Mouse (Mus musculus): ENCODE measurements around the gene Nr1h2.

Gene Nr1h2

GRCm38 (mm10) chr7:44584921-44585320 lies 31.2 kb upstream of the Nr1h2 start:
- DNase-seq (ENCODE audit: low read depth, low spot score) = no peak

DNA sequence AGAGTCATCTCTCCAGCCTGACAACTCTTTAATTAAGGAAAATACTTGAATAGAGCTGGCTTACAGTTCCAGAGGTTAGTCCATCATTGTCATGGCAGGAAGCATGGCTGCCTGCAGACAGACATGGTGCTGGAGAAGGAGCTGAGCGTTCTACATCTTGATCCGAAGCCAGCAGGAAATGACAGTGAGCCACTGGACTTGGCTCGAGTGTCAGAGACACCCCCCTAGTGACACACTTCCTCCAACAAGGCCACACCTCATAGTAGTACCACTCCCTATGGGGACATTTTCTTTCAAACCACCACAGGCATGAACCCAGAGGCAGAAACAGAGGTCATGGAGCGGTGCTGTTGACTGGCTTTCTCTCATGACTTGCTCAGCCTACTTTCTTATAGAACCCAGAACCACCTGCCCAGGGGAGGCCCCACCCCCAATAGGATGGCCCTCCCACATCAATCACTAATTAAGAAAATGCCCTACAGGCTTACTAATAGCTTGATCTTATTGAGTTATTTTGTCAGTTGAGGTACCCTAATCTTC lies 30.6 kb upstream of the Nr1h2 start:
- DNase-seq (ENCODE audit: low read depth, low spot score) = no peak

DNA sequence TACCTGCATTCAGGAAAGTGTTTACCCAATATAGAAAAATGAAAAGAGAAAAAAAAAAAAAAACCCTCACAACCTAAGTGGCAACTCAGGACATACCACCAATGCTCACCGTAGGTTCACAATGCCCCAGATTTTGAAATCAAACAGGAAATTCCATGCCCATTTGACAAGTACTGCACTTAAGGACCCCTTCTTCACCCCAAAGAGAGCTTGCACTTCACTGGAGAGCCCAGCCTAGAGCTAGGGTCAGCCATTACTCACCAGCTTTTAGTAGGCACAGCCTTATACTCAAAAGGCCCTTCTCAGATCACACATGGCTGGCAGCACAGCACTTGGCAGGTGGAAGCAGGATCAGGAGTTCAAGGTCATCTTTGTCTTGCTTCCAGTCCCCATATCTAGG lies 29.4 kb upstream of the Nr1h2 start:
- no peak for DNase-seq (ENCODE audit: low read depth, low spot score)

GRCm38 (mm10) chr7:44582709-44583108 lies 29.0 kb upstream of the Nr1h2 start:
- DNase-seq (ENCODE audit: low read depth, low spot score) = no peak

DNA sequence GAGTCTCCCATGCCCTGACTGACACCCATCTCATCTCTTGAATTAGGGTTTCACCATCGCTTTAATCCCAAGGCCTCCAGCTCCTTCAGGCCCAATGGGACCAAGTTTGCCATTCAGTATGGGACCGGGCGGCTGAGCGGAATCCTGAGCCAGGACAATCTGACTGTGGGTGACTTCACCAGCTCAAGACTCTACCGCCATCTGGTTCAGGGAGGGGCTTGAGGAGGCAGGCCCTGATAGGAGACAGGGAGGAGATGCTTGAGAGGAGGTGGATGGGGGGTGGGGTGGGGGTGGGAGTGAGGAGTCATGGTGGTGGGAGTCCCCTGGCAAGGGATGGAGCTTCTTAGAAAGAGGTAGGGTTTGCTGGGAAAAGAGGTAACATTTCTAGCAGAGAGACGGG lies 27.9 kb upstream of the Nr1h2 start:
- no peak for DNase-seq (ENCODE audit: low read depth, low spot score)

GRCm38 (mm10) chr7:44576333-44576844 lies 22.6 kb upstream of the Nr1h2 start:
- peak; percentile 45 for DNase-seq (ENCODE audit: low read depth, low spot score)

GRCm38 (mm10) chr7:44572956-44573484 lies 19.3 kb upstream of the Nr1h2 start:
- no peak for DNase-seq (ENCODE audit: low read depth, low spot score)

DNA sequence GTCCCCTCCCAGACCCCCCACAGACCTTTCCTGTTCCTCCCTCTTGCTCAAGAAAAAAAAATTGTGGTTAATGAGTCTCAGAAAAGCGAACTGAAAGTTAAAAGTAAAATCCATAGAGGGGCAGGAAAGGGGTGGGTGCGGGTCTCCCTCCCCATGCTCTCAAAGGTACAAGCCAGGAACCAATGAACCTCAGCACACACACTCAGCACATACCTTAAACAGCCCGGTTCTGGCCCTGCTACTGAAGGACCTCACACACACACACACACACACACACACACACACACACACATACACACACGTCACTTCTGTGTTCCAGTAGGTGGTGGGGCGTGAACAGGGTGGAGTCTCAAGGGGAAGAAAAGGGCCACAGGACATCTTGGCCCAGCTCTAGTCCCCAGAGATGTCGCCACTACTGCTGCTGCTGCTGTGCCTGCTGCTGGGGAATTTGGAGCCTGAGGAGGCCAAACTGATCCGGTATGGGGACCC lies 18.5 kb upstream of the Nr1h2 start, which contains the start of gene Napsa:
TSS of gene Napsa (plus strand) at position 168 of the 489 bp plus-strand sequence.
- no peak for DNase-seq (ENCODE audit: low read depth, low spot score)

DNA sequence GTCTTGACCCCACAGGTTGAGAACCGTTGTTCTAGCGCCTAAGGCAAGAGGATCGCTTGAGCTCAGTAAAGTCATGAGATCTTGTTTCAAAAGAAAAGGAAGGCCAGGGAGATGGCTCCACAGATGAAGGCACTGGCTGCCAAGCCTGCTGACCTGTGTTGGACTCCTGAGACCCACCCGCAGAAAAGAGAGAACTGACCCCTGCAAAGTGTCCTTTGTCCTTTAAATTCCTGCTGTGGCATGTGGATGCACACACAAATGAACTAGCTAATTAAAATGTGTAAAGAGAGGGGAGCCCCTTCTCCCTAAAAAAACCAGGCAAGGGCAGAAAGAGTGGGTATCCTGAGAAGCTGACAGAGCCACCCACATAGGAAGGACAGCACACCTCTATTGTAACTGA lies 18.1 kb upstream of the Nr1h2 start:
- DNase-seq (ENCODE audit: low read depth, low spot score) = no peak

- DNase-seq (ENCODE audit: low read depth, low spot score) = no peak
Observed at GRCm38 (mm10) chr7:44570989-44571388, 17.2 kb upstream of the Nr1h2 start.

- peak; percentile 32 for DNase-seq (ENCODE audit: low read depth, low spot score)
Observed at GRCm38 (mm10) chr7:44568803-44569202, 15.1 kb upstream of the Nr1h2 start.

GRCm38 (mm10) chr7:44565414-44565813 lies 11.7 kb upstream of the Nr1h2 start:
- DNase-seq (ENCODE audit: low read depth, low spot score) = no peak

DNA sequence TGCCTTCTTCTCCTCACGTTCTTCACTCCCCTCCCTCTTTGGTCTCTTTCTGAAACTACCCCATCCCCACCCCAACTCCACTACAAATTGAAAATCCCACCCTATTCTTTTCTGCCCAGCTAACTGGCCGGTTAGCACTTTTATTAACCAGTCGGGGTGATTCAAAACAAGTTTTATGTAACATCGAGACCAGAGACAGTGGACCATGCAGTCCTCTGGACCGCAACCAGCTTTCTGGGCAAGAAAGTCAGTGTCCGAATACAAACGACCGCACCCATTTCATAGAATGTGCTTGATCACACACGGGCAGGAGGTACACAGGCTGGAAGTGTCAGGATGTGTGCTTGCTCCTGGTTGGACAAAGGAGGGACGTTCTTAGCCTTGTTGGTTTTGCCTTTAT lies 10.7 kb upstream of the Nr1h2 start:
- no peak for DNase-seq (ENCODE audit: low read depth, low spot score)

DNA sequence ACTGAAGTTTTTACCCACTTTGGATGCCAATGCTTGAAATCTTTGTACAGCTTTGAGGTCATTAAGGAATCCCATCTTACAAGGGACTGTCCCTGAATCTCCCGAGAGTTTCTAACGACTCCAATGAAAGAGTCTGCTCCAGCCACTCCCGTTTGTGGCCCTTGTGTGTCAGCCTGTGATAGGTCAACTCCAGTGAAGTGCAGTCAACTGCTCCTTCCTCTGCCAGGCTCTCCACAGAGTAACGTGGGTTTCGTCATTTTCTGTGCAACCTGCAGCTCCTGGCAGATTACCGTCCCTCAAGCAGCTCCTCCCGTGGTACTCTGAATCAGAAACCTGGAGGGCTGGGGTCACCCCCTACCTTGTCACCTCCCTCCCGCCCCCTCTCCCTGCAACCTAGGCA lies 9.5 kb upstream of the Nr1h2 start:
- no peak for DNase-seq (ENCODE audit: low read depth, low spot score)

DNA sequence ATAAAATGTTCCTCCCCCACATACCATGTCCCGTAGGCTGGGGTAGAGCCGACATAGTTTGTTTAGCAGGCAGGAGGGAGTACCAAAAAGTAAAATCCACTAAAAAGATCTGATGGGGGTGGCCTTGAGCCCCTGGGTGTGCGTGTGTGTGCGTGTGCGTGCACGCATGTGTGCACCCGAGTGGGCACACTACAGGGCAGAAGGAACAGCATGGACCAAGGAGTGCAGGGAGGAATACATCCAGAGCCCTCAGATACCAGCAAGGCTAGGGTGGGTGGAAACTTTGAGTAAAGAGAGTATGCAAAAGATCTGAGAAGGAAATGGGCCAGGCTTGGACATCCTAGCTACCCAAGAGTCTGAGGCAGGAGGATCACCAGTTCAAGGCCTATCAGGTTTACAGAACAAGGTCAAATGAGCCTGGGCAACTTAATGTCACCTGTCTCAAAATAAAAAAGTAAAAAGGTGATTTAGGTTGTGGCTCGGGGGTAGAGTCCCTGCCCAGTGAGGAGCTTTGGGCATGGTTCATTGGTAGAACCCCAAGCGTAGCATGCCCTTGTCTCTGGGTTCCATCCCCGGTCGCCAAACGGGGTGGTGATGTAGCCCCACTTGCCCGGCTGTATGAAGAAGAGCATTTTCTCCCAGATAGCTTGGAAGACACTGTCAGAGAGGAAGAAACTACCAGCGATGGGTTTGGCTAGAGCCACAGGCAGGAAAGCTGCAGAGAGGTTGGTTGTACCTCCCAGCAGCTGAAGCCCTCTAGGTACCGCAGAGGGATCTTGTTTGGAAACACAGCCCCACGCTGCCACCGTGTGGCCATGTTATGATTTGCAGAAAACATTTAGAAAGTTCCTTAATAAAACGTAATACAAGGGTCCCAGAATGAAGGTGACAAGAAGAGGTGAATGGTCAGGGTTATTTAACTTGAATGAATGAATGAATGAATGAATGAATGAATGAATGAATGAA lies 7.0 kb upstream of the Nr1h2 start:
- DNase-seq (ENCODE audit: low read depth, low spot score) = peak; percentile 92

DNA sequence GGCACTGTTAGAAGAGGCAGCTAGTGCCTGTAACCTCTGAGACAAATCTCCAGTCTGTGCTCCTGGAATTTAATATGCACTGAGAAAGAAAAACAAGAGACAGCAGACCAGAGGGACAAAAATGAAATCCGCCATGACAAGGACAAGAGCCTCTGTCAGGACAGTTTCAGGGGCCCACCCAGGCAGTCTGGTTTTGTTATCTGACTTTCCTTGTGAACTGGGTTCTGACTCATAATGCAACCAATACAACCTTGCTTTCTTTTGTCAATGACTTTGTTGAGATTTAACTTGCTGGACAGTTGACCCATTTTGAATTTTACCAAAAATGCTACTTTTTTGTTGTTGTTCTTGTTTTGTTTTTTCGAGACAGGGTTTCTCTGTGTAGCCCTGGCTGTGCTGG lies 3.9 kb upstream of the Nr1h2 start:
- DNase-seq (ENCODE audit: low read depth, low spot score) = no peak

DNA sequence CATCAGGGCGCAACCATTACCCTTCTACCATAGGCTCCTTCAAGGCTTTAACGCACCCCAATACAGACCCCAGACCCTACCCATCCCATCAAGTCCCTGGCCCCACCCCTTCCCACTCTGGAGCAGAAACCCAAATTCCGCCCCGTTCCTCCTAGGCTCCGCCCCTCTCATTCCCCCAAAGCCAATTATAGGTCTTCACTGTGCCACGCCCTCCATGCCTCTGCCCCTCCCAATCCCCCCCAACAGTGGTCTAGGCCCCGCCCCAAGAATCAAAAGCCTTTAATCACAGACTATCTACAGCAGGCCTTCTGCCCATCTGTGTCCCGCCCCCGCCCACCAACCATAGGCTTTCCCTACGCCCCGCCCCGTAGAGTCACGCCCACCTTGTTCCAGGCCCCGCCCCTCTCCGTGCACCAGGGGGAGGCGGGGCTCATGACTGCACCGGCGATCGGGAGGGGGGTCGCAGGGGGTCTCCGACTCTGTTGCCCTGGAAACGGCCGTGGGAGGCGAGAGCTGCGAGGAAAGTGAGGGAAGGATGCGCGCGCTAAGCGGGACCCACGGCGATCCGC lies 471 bp downstream of the Nr1h2 start:
- DNase-seq (ENCODE audit: low read depth, low spot score) = peak; percentile 99

DNA sequence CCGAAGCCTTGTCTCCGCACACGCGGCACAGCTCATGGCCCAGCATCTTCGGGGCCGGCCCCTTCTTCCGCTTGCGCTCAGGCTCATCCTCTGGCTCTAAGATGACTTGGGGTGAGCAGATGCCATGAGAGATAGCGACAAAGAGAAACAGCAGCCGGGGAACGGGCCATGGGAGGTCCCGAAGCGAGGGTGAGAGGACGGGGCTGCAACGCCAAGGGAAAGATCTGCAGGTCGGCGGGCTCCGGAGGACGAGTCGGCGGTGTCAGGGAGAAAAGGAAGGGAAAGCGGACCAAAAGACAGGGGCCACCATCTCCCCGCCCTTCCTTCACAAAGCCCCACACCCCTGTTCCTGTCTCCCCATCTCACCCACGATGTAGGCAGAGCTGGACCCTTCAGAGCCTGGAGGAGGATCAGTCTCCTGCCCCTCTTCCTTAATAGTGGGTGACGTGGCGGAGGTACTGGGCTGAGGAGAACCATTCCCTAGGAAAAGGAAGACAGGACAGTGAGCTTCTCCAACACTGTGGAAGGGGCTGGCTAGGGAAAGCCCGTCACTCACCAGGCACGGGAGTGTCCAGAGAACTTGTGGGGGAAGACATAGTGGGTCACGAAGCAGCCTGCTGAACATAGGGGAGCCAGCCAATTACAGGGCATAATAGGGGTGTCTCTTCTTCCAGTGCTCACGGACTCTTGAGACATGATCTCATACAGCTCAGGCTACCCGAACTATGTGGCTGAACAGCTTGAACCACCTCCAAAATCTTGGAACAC lies 1.4 kb downstream of the Nr1h2 start:
- DNase-seq (ENCODE audit: low read depth, low spot score) = no peak

DNA sequence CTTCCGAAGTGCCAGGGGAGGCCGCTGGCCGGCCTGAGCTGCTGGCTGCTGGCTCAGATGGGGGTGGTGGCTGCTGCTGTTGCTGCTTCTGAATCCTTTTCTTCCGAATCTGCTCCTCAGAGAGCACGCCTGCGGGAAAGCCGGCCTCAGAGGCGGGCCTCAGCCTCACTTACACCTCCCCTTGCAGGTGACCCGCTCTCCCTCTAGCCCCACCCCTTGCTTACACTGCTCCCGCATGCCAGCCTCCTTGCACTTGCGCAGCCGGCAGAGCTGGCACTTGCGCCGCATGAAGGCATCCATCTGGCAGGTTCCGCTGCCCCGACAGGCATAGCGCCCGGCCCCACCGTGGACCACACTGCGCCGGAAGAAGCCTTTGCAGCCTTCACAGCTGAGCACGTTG lies 2.0 kb downstream of the Nr1h2 start:
- DNase-seq (ENCODE audit: low read depth, low spot score) = peak; percentile 84

DNA sequence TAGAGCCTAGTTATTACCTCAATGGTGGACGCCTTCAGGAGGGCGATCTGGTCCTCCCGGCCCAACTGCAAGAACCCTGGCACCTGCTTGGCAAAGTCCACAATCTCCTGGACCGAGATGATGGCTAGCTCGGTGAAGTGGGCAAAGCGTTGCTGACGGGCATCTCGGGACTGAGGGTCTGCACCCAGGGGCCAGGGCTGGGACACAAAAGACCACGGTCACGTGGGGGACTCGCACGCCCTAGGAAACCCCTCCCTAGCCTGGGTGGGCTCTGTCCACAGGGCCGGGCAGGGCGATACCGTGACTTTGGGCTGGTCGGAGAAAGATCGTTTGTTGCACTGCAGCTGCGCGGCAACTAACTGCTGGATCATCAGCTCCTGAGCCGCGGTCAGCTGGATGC lies 2.5 kb downstream of the Nr1h2 start:
- DNase-seq (ENCODE audit: low read depth, low spot score) = no peak

DNA sequence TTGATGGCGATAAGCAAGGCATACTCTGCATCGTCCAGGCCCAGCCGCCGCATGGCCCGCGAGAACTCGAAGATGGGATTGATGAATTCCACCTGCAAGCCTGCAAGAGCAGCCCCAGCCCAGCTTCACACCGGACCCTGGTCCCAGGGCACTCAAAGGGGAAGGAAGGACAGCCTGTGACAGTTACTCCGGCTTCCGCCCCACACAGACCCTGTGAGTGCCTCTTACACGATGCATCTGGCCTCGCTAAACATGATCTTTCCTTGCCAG lies 3.4 kb downstream of the Nr1h2 start:
- no peak for DNase-seq (ENCODE audit: low read depth, low spot score)

Measured in R1 (cell line).